Comparison of ENCODE assay signal across 8 mouse cellular contexts in the genomic region with DNA sequence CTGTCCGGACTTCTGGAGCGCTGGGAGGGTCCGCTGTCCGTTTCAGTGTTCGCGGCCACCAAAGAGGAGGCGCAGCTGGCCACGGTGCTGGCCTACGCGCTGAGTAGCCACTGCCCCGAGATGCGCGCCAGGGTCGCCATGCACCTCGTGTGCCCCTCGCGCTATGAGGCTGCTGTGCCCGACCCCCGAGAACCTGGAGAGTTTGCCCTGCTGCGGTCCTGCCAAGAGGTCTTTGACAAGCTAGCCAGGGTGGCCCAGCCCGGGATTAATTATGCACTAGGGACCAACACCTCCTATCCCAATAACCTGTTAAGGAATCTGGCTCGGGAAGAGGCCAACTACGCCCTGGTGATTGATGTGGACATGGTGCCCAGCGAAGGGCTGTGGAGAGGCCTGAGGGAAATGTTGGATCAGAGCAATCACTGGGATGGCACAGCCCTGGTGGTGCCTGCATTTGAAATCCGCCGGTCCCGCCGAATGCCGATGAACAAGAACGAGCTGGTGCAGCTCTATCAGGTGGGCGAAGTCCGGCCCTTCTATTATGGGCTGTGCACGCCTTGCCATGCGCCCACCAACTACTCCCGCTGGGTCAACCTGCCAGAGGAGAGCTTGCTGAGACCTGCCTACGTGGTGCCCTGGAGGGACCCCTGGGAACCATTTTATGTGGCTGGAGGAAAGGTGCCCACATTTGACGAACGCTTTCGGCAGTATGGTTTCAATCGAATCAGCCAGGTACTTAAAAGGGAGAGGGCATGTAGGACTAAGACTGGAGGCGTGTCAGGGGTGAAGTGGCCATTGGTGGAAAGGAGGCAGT. TPM values are rescaled to one million over a fixed set of nuclear protein-coding genes. Genes with fewer than 3 reads are reported as not detected.
DNase-seq lines count a peak whose midpoint lies in the region; ATAC-seq and TF ChIP-seq lines count a peak whose summit lies in the region.

No protein-coding gene starts in this region.

- H3K4me1 ChIP-seq in lung, embryonic 14.5 days (ENCODE audit: insufficient read depth): peaks cover 14% of the 10 kb centered on the region
- H3K4me1 ChIP-seq in heart, embryonic 16.5 days (ENCODE audit: control insufficient read depth, insufficient read depth, low read length): peaks cover 22% of the 10 kb centered on the region
- peaks cover 35% of the 10 kb centered on the region for H3K4me1 ChIP-seq in limb, embryonic 12.5 days (replicated peaks)
- H3K4me1 ChIP-seq in stomach, embryonic 14.5 days (ENCODE audit: control insufficient read depth, insufficient read depth, low read length): peaks cover 26% of the 10 kb centered on the region

- H3K4me3 ChIP-seq in lung, embryonic 14.5 days (ENCODE audit: low read depth, low read length): peak overlapping the region; percentile 85
- peak overlapping the region; percentile 76 for H3K4me3 ChIP-seq in heart, embryonic 16.5 days (ENCODE audit: low read length)
- peak overlapping the region; percentile 85 for H3K4me3 ChIP-seq in limb, embryonic 12.5 days (replicated peaks)
- H3K4me3 ChIP-seq in stomach, embryonic 14.5 days (ENCODE audit: low read depth, low read length): peak overlapping the region; percentile 56

- TF ChIP-seq CTCF in lung, embryonic 14.5 days (IDR thresholded peaks at IDR 0.05; ENCODE audit: low read depth): no peak

- WGBS in lung, embryonic 14.5 days: 10% methylated on average over 41 of the region's 41 CpGs
- 14% methylated on average over 41 of the region's 41 CpGs for WGBS in heart, embryonic 16.5 days
- 12% methylated on average over 41 of the region's 41 CpGs for WGBS in limb, embryonic 12.5 days
- 15% methylated on average over 41 of the region's 41 CpGs for WGBS in stomach, embryonic 14.5 days

- H3K27me3 ChIP-seq in lung, embryonic 14.5 days (ENCODE audit: insufficient read depth, low read length): no peaks in the 10 kb centered on the region
- no peaks in the 10 kb centered on the region for H3K27me3 ChIP-seq in heart, embryonic 16.5 days (ENCODE audit: control insufficient read depth, insufficient read depth, low read length)
- H3K27me3 ChIP-seq in limb, embryonic 12.5 days: no peaks in the 10 kb centered on the region
- no peaks in the 10 kb centered on the region for H3K27me3 ChIP-seq in stomach, embryonic 14.5 days (ENCODE audit: control insufficient read depth, insufficient read depth, low read length)

- peak overlapping the region; percentile 88 for H3K9ac ChIP-seq in lung, embryonic 14.5 days
- peak overlapping the region; percentile 88 for H3K9ac ChIP-seq in heart, embryonic 16.5 days (ENCODE audit: low read length)
- H3K9ac ChIP-seq in limb, embryonic 12.5 days (replicated peaks): peak overlapping the region; percentile 78
- H3K9ac ChIP-seq in stomach, embryonic 14.5 days (replicated peaks; ENCODE audit: low read depth, low read length): peak overlapping the region; percentile 59

- peak overlapping the region; percentile 89 for H3K27ac ChIP-seq in lung, embryonic 14.5 days (ENCODE audit: low read depth)
- no peak overlapping the region; the same call in 1 of the 2 replicates for H3K27ac ChIP-seq in heart, embryonic 16.5 days (ENCODE audit: low read length)
- H3K27ac ChIP-seq in limb, embryonic 12.5 days: peak overlapping the region; percentile 87; the same call in 1 of the 2 replicates
- peak overlapping the region; percentile 72; the same call in 1 of the 2 replicates for H3K27ac ChIP-seq in stomach, embryonic 14.5 days (ENCODE audit: low read length)

- no peak for DNase-seq in lung, embryonic 14.5 days
- no peak for DNase-seq in lung, postnatal 36 days
- peak; percentile 35 for DNase-seq in embryo, embryonic 10.5 days (ENCODE audit: low spot score)
- no peak for DNase-seq in spleen, adult 18-20 months

- H3K4me2 ChIP-seq in lung, embryonic 14.5 days: peak overlapping the region; percentile 96
- H3K4me2 ChIP-seq in heart, embryonic 16.5 days (ENCODE audit: low read depth, low read length): peak overlapping the region; percentile 81
- H3K4me2 ChIP-seq in limb, embryonic 12.5 days: peak overlapping the region; percentile 98
- H3K4me2 ChIP-seq in stomach, embryonic 14.5 days (replicated peaks; ENCODE audit: low read depth, low read length): peak overlapping the region; percentile 93

- peak; percentile 15; the same call in 1 of the 2 replicates for ATAC-seq in lung, embryonic 14.5 days (ENCODE audit: insufficient read depth)
- no peak for ATAC-seq in heart, embryonic 16.5 days (replicated peaks; ENCODE audit: extremely low read depth, insufficient read depth, low FRiP score)
- ATAC-seq in limb, embryonic 12.5 days (ENCODE audit: insufficient number of reproducible peaks, insufficient read depth, low FRiP score, low TSS enrichment, low read depth): peak; percentile 24; the same call in 1 of the 2 replicates
- 0 out of 2 replicates have a peak, but pooled peaks have one; percentile 12 for ATAC-seq in stomach, embryonic 14.5 days (ENCODE audit: insufficient number of reproducible peaks, insufficient read depth, low FRiP score, low read depth)
- no peak for ATAC-seq in frontal cortex, adult (ENCODE audit: low TSS enrichment)

- H3K9me3 ChIP-seq in lung, embryonic 14.5 days (ENCODE audit: low read depth, low read length): no peaks in the 10 kb centered on the region
- no peaks in the 10 kb centered on the region for H3K9me3 ChIP-seq in heart, embryonic 16.5 days (replicated peaks; ENCODE audit: control insufficient read depth, low read length)
- H3K9me3 ChIP-seq in limb, embryonic 12.5 days: no peaks in the 10 kb centered on the region
- H3K9me3 ChIP-seq in stomach, embryonic 14.5 days (ENCODE audit: control insufficient read depth, low read depth, low read length): no peaks in the 10 kb centered on the region

- 0 out of 2 replicates have a peak, but pooled peaks cover 6% of the 10 kb centered on the region for H3K36me3 ChIP-seq in lung, embryonic 14.5 days (ENCODE audit: insufficient read depth)
- H3K36me3 ChIP-seq in heart, embryonic 16.5 days (ENCODE audit: control insufficient read depth, insufficient read depth): peaks cover 2% of the 10 kb centered on the region; the same call in 1 of the 2 replicates
- H3K36me3 ChIP-seq in limb, embryonic 12.5 days: peaks cover 23% of the 10 kb centered on the region; the same call in 1 of the 2 replicates
- peaks cover 3% of the 10 kb centered on the region; the same call in 1 of the 2 replicates for H3K36me3 ChIP-seq in stomach, embryonic 14.5 days (ENCODE audit: control insufficient read depth, insufficient read depth, low read length)

RNA-seq across cellular contexts. Expression of gene AC124502.3, which starts 0.8 kb away (rescaled TPM):
- polyA plus RNA-seq in lung, embryonic 14.5 days (2014; fragmentation: Nextera tagmentation; extraction: Ambion mirVana): 1.3 and 1.8 TPM in 2 replicates
- polyA plus RNA-seq in heart, embryonic 16.5 days (2015; fragmentation: Nextera tagmentation; extraction: Ambion mirVana): 2.6 and 2.7 TPM in 2 replicates
- 2.4 and 4.1 TPM in 2 replicates for polyA plus RNA-seq in limb, embryonic 12.5 days (2016; fragmentation: Nextera tagmentation; extraction: Ambion mirVana)
- polyA plus RNA-seq in stomach, embryonic 14.5 days (2014; fragmentation: Nextera tagmentation; extraction: Ambion mirVana): 0.55 and 1.8 TPM in 2 replicates

RNA-seq across cellular contexts. Expression of gene B4gat1, which starts 0.9 kb away (rescaled TPM):
- 45.8 and 47.9 TPM in 2 replicates for polyA plus RNA-seq in lung, embryonic 14.5 days (2014; fragmentation: Nextera tagmentation; extraction: Ambion mirVana)
- polyA plus RNA-seq in heart, embryonic 16.5 days (2015; fragmentation: Nextera tagmentation; extraction: Ambion mirVana): 43.4 and 43.5 TPM in 2 replicates
- 42.3 and 44.8 TPM in 2 replicates for polyA plus RNA-seq in limb, embryonic 12.5 days (2016; fragmentation: Nextera tagmentation; extraction: Ambion mirVana)
- 40.5 and 45.4 TPM in 2 replicates for polyA plus RNA-seq in stomach, embryonic 14.5 days (2014; fragmentation: Nextera tagmentation; extraction: Ambion mirVana)

RNA-seq across cellular contexts. Expression of gene Brms1, which starts 1.6 kb away (rescaled TPM):
- 43.4 and 48.0 TPM in 2 replicates for polyA plus RNA-seq in lung, embryonic 14.5 days (2014; fragmentation: Nextera tagmentation; extraction: Ambion mirVana)
- 29.7 and 29.9 TPM in 2 replicates for polyA plus RNA-seq in heart, embryonic 16.5 days (2015; fragmentation: Nextera tagmentation; extraction: Ambion mirVana)
- 48.3 and 49.5 TPM in 2 replicates for polyA plus RNA-seq in limb, embryonic 12.5 days (2016; fragmentation: Nextera tagmentation; extraction: Ambion mirVana)
- polyA plus RNA-seq in stomach, embryonic 14.5 days (2014; fragmentation: Nextera tagmentation; extraction: Ambion mirVana): 43.4 and 45.3 TPM in 2 replicates

RNA-seq across cellular contexts. Expression of gene Rin1, which starts 10.8 kb away (rescaled TPM):
- polyA plus RNA-seq in lung, embryonic 14.5 days (2014; fragmentation: Nextera tagmentation; extraction: Ambion mirVana): 4.0 and 5.9 TPM in 2 replicates
- 1.8 and 2.2 TPM in 2 replicates for polyA plus RNA-seq in heart, embryonic 16.5 days (2015; fragmentation: Nextera tagmentation; extraction: Ambion mirVana)
- 2.4 and 2.5 TPM in 2 replicates for polyA plus RNA-seq in limb, embryonic 12.5 days (2016; fragmentation: Nextera tagmentation; extraction: Ambion mirVana)
- 2.4 and 3.3 TPM in 2 replicates for polyA plus RNA-seq in stomach, embryonic 14.5 days (2014; fragmentation: Nextera tagmentation; extraction: Ambion mirVana)

RNA-seq across cellular contexts. Expression of gene Slc29a2, which starts 15.8 kb away (rescaled TPM):
- polyA plus RNA-seq in lung, embryonic 14.5 days (2014; fragmentation: Nextera tagmentation; extraction: Ambion mirVana): 3.1 and 3.4 TPM in 2 replicates
- 12.6 and 13.8 TPM in 2 replicates for polyA plus RNA-seq in heart, embryonic 16.5 days (2015; fragmentation: Nextera tagmentation; extraction: Ambion mirVana)
- polyA plus RNA-seq in limb, embryonic 12.5 days (2016; fragmentation: Nextera tagmentation; extraction: Ambion mirVana): 4.9 and 5.7 TPM in 2 replicates
- 3.5 and 4.7 TPM in 2 replicates for polyA plus RNA-seq in stomach, embryonic 14.5 days (2014; fragmentation: Nextera tagmentation; extraction: Ambion mirVana)

Comparison
In these comparisons a context has a peak if more than half of its experiments do, and no peak if none do; other contexts are left out.
1. ATAC-seq: peak in lung, embryonic 14.5 days (single experiment), limb, embryonic 12.5 days (single experiment) and stomach, embryonic 14.5 days (single experiment); none in heart, embryonic 16.5 days (single experiment) and frontal cortex, adult (single experiment).
2. Peak in every context shown above with its lines, with median percentiles within 50 percentile points of each other: H3K4me2 ChIP-seq, H3K4me3 ChIP-seq and H3K9ac ChIP-seq.